Mouse (Mus musculus) G1E-ER4 (cell line): ENCODE measurements around the gene Zscan4d. TPM values are rescaled to one million over a fixed set of nuclear protein-coding genes. Genes with fewer than 3 reads are reported as not detected.
"Not testable (repeated sequence)": the region's sequence is repeated elsewhere in the genome, so short reads cannot be mapped to it uniquely, and the experiment has no call there.

Experiments used
- GATA1 ChIP-seq: IDR thresholded peaks from one replicate; pipeline ENCODE4 v1.8.0; 2012; ENCODE audit warnings: low read length, inconsistent platforms
- polyA plus RNA-seq: library from polyadenylated mRNA; stranded (reverse); fragments of >175 nt; gene quantifications from 2 replicates; pipeline ENCODE4 v1.2.3, GENCODE M21; 2012

Gene Zscan4d
- not detected in 2 replicates for polyA plus RNA-seq

GRCm38 (mm10) chr7:11166059-11166458 lies at the start of gene Zscan4d:
Gene Zscan4d, minus strand, starts transcription at chr7:11166159.
- TF ChIP-seq GATA1, result not testable (repeated sequence)

Other genes starting within 250 kb of the Zscan4d start
- gene Zscan4c, start 160.4 kb downstream of the Zscan4d start, polyA plus RNA-seq, result not detected in 2 replicates
- gene Zscan4-ps1, start 96.5 kb downstream of the Zscan4d start, polyA plus RNA-seq, result not detected in 2 replicates
- gene Zscan4e, start 144.5 kb upstream of the Zscan4d start, polyA plus RNA-seq, result not detected in 2 replicates
- not detected in 2 replicates for gene Zscan4f, start 231.8 kb upstream of the Zscan4d start, polyA plus RNA-seq